Mouse (Mus musculus) olfactory bulb, adult 2 months (tissue): ENCODE data around the gene Pidd1.

Experiments
- CTCF ChIP-seq: fragments of 200-500 bp; IDR thresholded peaks from 2 replicates; pipeline ENCODE4 v1.5.1; 2012; ENCODE audit warnings: low read depth, mild to moderate bottlenecking, low read length, moderate library complexity; ENCODE audit not compliant: insufficient read depth
- POLR2A ChIP-seq: fragments of 200-500 bp; IDR thresholded peaks from 2 replicates; pipeline ENCODE4 v1.6.1; 2012; ENCODE audit warnings: mild to moderate bottlenecking, low read depth, low read length, moderate library complexity; ENCODE audit not compliant: insufficient read depth

- no peak for TF ChIP-seq CTCF
- TF ChIP-seq POLR2A, result no peak
These were observed 34.5 kb upstream of the Pidd1 start for GRCm38 (mm10) chr7:141478270-141478748.
